Mouse (Mus musculus) stomach, postnatal 0 days (tissue): ENCODE data around the gene Tmem178b.

Experiments
- CTCF ChIP-seq: IDR thresholded peaks from 2 replicates; pipeline ENCODE4 v1.5.1; 2016; ENCODE audit warnings: antibody characterized with exemption, low read depth, mild to moderate bottlenecking, moderate library complexity
- EP300 ChIP-seq: optimal IDR thresholded peaks from 2 replicates; pipeline ENCODE3; 2016; ENCODE audit warnings: antibody characterized with exemption

GRCm38 (mm10) chr6:39917729-39918128 lies 44.7 kb downstream of the Tmem178b start:
- TF ChIP-seq CTCF (no peak), EP300 (no peak)
